Mouse (Mus musculus) hematopoietic multipotent progenitor cell, adult 10-12 weeks (in vitro differentiated cells): ENCODE measurements around the gene Zfp937. TPM values are rescaled to one million over a fixed set of nuclear protein-coding genes. Genes with fewer than 3 reads are reported as not detected.

Source experiments
- polyA plus RNA-seq: library from polyadenylated mRNA; stranded (reverse); fragments of >175 nt; gene quantifications from 2 replicates; pipeline ENCODE4 v1.2.3, GENCODE M21; 2012; ENCODE audit warnings: low replicate concordance

Gene Zfp937
- polyA plus RNA-seq: 0.11 TPM in 1 of 2 replicates, not detected in the other

DNA sequence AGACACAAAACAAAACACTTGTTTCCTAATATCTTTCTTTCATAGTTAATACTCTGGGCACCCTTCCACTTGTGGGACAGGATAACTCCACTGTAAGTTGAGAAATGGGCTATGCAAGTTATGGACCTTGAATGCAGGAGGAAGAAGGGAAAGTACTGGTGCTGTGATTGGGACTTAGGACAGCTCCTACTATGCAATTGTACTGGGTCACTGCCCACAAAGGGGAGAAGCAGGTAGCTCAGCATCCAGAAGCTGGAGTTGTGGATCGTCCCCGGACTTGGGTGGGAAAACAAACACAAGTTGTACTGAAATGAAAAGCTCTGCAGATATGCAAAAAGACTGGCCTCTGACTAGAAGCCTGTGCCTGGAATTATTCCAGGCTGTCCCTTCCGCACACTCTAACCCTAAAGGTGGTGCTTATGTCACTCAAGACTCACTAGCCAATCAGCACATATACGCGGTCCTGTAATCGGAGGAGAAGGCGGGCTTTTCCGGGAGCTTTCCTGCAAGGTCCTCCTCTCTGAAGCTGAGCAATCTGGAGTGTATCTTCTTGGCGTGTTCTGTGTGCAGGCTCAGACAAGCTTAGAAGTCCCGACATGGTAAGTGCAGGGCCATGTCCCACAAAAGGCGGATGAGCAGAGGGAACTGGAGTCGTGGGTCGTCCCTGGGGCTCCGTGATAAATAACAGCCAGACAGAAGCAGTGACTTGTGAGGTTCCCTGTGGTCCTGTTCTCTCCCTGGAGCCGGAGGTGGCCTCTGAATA is at the start of gene Zfp937:
TSS of gene Zfp937 (plus strand) at position 474 of the 763 bp plus-strand sequence.

DNA sequence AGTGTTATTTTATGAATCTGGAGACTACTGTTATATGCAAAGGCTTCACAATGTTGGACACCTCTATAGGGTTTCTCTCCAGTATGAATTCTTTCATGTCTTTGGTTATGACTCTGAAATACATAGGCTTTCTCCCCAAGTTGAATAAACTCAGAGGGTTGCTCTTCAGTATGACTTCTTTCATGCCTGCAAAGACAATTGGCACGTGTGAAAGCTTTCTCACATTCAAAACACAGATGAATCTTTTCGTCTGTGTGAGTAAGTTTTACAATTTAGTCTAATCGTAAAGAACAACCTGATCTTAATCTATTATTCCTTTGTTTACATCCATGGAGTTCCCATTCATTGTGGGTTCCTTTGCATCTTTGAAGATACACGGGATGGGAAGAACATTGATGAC is 38.3 kb upstream of the Zfp937 start, which contains the start of gene Gm10770:
TSS of gene Gm10770 (minus strand) at position 101 of the 400 bp plus-strand sequence.

GRCm38 (mm10) chr2:150181570-150181999 is 36.3 kb upstream of the Zfp937 start, which contains the start of gene Gm14139:
Gm14139 (plus strand) TSS chr2:150181755.

DNA sequence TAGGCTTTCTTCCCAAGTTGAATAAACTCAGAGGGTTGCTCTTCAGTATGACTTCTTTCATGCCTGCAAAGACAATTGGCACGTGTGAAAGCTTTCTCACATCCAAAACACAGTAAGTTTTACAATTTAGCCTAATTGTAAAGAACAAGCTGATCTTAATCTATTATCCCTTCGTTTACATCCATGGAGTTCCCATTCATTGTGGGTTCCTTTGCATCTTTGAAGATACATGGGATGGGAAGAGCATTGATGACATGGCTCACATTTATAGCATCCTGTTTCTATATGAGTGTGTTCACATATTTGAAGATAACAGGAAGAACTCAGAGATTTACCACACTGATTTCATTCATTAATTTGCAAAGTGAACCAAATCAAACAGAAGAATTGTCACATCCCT is 37.6 kb downstream of the Zfp937 start, which contains the start of gene Gm21994:
TSS of gene Gm21994 (minus strand) at position 101 of the 400 bp plus-strand sequence.

DNA sequence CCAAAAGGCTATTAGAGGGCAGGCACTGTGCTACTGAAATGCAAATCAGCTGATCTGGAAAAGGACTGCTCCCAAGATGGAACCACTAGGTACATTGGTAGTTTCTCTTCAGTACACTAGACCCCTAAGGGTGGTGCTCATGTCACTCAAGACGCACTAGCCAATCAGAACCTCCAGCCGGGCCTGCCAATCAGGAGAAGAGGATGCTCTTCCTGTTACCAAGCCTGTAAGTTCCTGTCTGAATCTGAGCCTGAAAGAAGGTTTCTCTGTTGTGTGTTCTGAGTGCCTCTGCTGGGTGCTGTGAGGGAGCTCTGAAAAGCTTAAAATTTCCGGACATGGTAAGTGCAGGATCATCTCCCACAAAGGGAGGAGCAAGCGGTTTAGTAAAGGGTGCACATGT is 39.4 kb downstream of the Zfp937 start, which contains the start of gene Gm14124:
TSS of gene Gm14124 (plus strand) at position 227 of the 400 bp plus-strand sequence.

Other genes starting within 250 kb of the Zfp937 start
- gene Zfp120, start 81.4 kb upstream of the Zfp937 start, polyA plus RNA-seq: 0.17 and 0.59 TPM in 2 replicates
- not detected in 2 replicates for gene Gm10770, start 38.4 kb upstream of the Zfp937 start, polyA plus RNA-seq
- gene Gm14139, start 36.3 kb upstream of the Zfp937 start, polyA plus RNA-seq: not detected in 2 replicates
- gene Gm21994, start 37.5 kb downstream of the Zfp937 start, polyA plus RNA-seq: 0.28 and 0.33 TPM in 2 replicates
- not detected in 2 replicates for gene Gm14124, start 39.4 kb downstream of the Zfp937 start, polyA plus RNA-seq
- gene Gm10130, start 105.6 kb downstream of the Zfp937 start, polyA plus RNA-seq: not detected in 2 replicates
- gene 3300002I08Rik, start 144.7 kb downstream of the Zfp937 start, polyA plus RNA-seq: not detected in 2 replicates
- gene Zfp442, start 233.4 kb downstream of the Zfp937 start, polyA plus RNA-seq: 0.06 TPM in 1 of 2 replicates, not detected in the other